Mouse (Mus musculus) ES-Bruce4 (cell line): ENCODE data around the gene Slc7a8.

ENCODE experiments used
- CTCF ChIP-seq: IDR thresholded peaks from one replicate; pipeline ENCODE4 v1.8.1; 2011; ENCODE audit warnings: low read depth, low read length
- EP300 ChIP-seq: IDR thresholded peaks from 2 replicates; pipeline ENCODE4 v1.6.1; 2011; ENCODE audit warnings: low read depth, low read length; ENCODE audit not compliant: insufficient read depth
- POLR2A ChIP-seq: IDR thresholded peaks from one replicate; pipeline ENCODE4 v1.8.1; 2011; ENCODE audit warnings: low read length; ENCODE audit not compliant: insufficient read depth

GRCm38 (mm10) chr14:54809668-54810033 lies 27.9 kb upstream of the Slc7a8 start:
- TF ChIP-seq POLR2A (no peak), CTCF (no peak), EP300 (no peak)
